Mouse (Mus musculus) bone marrow, adult 2 months (tissue): ENCODE measurements around the gene 1810062G17Rik.

Source experiments
- CTCF ChIP-seq: fragments of 200-500 bp; IDR thresholded peaks from 2 replicates; pipeline ENCODE4 v1.5.1; 2011; ENCODE audit warnings: low read length, control low read depth; ENCODE audit not compliant: control insufficient read depth, insufficient read depth
- POLR2A ChIP-seq: fragments of 200-500 bp; IDR thresholded peaks from 2 replicates; pipeline ENCODE4 v1.6.1; 2011; ENCODE audit warnings: low read depth, mild to moderate bottlenecking, control low read depth, low read length, borderline replicate concordance; ENCODE audit not compliant: control insufficient read depth

DNA sequence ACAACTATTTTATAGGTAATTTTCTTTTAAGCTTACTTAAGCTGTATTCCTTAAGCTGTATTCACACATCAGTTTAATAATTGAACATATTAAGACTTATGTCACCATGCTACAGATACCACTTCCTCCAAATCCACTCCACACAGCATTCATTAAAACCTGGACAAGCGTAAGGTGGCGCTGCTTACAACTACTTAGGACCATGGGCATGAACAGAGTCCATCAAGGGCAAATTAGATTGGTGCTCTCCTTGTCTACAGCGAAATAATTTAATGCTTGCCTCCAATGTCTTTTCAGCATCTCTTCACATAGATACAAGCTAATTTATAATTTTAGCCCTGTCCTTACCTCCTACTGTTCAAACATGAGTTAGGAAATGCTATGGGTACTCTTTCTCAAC, 29.7 kb upstream of the 1810062G17Rik start:
- TF ChIP-seq CTCF (no peak), POLR2A (no peak)
